Mouse (Mus musculus) embryonic facial prominence, embryonic 10.5 days (tissue): ENCODE measurements around the gene Cd3eap. TPM values are rescaled to one million over a fixed set of nuclear protein-coding genes. Genes with fewer than 3 reads are reported as not detected.
A peak's percentile ranks its signal among the peaks of the same experiment; 100 is the strongest.

Source experiments
- DNase-seq: peaks from one replicate; pipeline ENCODE4 v3.0.0-alpha.2; 2017; ENCODE audit warnings: low spot score
- H3K27ac ChIP-seq: fragments of 300-500 bp; sonication (generic); replicated peaks from 2 replicates; pipeline ENCODE4 v1.5.1; 2016; ENCODE audit warnings: mild to moderate bottlenecking
- H3K27me3 ChIP-seq: fragments of 300-500 bp; sonication (generic); replicated peaks from 2 replicates; pipeline ENCODE4 v1.6.1; 2016; ENCODE audit warnings: low read depth, mild to moderate bottlenecking; ENCODE audit not compliant: poor library complexity, severe bottlenecking
- H3K36me3 ChIP-seq: fragments of 300-500 bp; sonication (generic); replicated peaks from 2 replicates; pipeline ENCODE4 v1.6.1; 2016; ENCODE audit warnings: mild to moderate bottlenecking, moderate library complexity
- H3K4me1 ChIP-seq: fragments of 300-500 bp; sonication (generic); 2 replicates; pipeline ENCODE4 v1.6.1; 2016
- H3K4me3 ChIP-seq: fragments of 300-500 bp; sonication (generic); 2 replicates; pipeline ENCODE4 v1.5.1; 2016; ENCODE audit warnings: mild to moderate bottlenecking, moderate library complexity
- H3K9me3 ChIP-seq: fragments of 300-500 bp; sonication (generic); 2 replicates; pipeline ENCODE4 v1.6.1; 2016; ENCODE audit warnings: mild to moderate bottlenecking
- WGBS: fragments of 180-500 bp; shearing (Covaris S2); methylation state at CpG from one replicate; pipeline ENCODE4 v1.1.7; 2016; 5-methylcytosine and 5-hydroxymethylcytosine counted together
- polyA plus RNA-seq: library from polyadenylated mRNA; unstranded; fragments of >200 nt; fragmentation: Nextera tagmentation; extraction: Ambion mirVana; gene quantifications from 2 replicates; pipeline ENCODE4 v1.2.1, GENCODE M21; 2016

Cd3eap gene
- polyA plus RNA-seq, 1 experiment from 2014 or later, result 28.9 TPM

DNA sequence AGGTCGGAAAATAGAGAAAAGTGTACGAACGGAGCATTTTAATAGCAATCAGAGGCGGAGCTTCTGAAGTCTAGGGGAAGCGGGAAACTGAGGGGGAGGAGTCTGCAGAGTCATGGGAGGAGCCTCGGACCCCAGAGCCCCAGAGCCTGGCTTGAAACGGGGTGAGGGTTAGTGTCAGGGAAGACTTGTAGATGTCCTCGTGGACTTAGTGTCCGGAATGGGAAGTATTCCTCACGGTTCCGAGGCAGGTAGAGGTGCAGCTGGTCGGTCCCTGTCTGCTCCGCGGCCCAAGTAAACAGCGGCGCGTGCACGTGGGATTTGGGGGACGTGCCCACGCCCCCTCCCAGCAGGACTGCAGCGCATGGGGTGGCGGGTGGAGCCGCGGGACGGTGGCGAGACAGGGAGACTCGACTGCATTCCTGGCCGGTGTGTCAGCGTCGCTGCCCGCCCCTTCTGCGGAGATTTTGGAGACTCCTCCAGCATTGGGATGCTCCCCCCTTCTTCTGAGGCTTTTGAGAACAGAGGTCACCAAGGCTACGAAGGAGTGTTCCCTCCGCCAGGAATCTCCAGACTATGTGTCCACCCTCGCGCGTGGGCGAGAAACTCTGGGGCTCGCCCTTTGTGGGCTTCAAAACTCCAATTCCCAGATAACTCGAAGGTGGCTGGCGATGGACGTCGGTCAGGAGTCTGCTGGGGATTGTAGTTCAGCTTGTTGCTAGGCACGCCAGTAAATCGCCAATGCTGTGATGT lies 784 bp upstream of the Cd3eap start:
- WGBS, result under 1% methylated on average over 45 of the region's 45 CpGs
- Histone ChIP-seq H3K4me1 (peaks cover 65% of the 10 kb centered on the region), H3K27ac (peak overlapping the region; percentile 93)

DNA sequence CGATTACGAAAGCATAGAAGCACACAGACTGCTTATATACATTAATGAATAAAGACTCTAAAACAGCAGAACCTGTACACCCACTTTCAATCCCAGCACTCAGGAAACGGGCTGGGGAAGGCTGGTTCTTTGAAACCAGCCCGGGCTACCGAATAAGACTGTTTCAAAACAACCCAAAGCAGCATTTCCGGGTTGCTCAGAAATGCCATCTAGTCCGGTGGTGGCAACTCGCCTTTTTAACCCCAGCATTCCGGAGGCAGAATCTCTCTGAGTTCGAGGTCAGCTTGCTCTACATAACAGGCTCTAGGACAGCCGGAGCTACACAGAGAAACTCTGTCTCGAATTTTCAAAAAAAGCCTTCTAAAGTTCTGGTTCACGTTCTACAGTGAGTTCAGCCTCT lies 649 bp downstream of the Cd3eap start:
- no peak for DNase-seq
- Histone ChIP-seq H3K4me3 (peak overlapping the region; percentile 92), H3K36me3 (peaks cover 43% of the 10 kb centered on the region), H3K4me1 (peaks cover 58% of the 10 kb centered on the region), H3K27me3 (peaks cover 19% of the 10 kb centered on the region), H3K27ac (peak overlapping the region; percentile 93), H3K9me3 (no peaks in the 10 kb centered on the region)
- 23% methylated on average over 13 of the region's 13 CpGs for WGBS

More for the DNA sequence above, 784 bp upstream of the Cd3eap start:
- peaks cover 28% of the 10 kb centered on the region for H3K27me3 ChIP-seq
- peak overlapping the region; percentile 92 for H3K4me3 ChIP-seq
- H3K36me3 ChIP-seq, result peaks cover 29% of the 10 kb centered on the region
- H3K9me3 ChIP-seq, result no peaks in the 10 kb centered on the region
- DNase-seq, result peak; percentile 85

DNA sequence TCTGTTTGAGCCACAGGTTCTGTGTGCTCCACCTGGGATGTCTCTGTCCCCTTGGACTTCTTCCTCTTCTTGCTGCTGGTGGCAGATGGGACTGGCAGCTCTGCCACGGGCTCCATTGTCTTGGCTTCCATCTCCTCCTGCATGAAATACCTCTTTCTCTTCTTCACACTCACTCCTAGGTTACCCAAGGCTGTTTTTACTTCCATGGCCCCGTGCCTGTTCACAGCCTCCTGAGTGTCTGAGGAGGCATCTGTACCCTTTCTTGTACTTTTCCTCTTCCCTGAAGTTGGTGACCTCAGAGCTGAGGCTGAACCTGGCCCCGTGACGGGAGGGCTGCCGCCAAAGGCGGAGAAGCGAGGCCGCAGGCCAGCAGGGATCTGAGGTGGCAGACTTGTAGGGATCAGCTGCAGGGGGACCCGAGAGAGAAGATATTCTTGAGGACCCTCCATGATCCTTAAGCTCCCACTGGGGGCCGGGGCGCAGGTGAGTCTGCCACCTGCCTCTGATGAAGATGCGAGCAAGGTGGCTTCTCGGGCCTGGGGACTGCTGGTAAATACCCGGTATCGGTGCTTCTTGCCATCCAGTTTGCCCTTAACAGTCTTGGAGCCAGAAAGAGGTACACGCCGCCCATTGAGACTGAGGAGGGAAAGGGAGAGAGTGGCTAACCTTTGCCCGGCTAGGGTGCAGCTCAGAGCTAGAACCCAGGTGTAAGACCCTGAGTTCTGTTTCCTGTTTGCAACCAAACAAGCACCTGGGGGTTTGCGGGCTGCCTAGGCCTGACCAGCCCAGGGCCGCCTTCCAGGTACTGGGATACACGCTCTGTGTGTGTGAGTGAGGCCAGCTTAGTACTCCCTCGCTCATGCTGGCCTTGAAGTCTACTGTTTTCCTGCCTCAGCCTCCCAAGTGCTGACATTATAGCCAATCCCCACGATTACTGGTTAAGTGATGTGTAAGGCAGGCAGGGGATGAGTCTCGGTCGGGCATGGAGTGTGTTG lies 1.6 kb downstream of the Cd3eap start:
- Histone ChIP-seq H3K27ac (no peak overlapping the region), H3K27me3 (peaks cover 9% of the 10 kb centered on the region), H3K4me1 (peaks cover 56% of the 10 kb centered on the region), H3K4me3 (peak overlapping the region; percentile 92), H3K9me3 (no peaks in the 10 kb centered on the region), H3K36me3 (peaks cover 53% of the 10 kb centered on the region)
- 93% methylated on average over 25 of the region's 25 CpGs for WGBS
- DNase-seq, result no peak

DNA sequence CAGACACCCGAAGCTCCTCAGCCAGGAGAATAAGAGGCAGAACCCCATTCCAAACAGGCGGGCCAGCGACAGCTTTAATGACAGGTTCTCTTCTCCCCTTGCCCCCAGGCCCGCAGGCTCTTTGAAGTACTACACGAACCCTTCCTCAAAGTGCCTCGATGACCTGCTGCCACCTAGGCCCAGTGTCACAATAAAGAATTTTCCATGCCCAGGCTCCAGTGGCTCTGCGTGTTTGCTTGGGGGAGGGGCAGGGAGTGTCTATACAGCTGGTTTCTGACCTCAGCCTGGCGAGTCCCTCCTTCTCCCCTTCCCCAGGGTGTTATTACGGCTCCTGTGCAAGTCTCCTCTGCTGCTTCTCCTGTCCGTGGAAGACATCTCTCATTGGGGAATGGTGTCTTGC lies 3.0 kb downstream of the Cd3eap start:
- Histone ChIP-seq H3K4me1 (peaks cover 42% of the 10 kb centered on the region), H3K27me3 (no peaks in the 10 kb centered on the region), H3K4me3 (no peak overlapping the region), H3K36me3 (peaks cover 67% of the 10 kb centered on the region), H3K9me3 (no peaks in the 10 kb centered on the region), H3K27ac (no peak overlapping the region)
- no peak for DNase-seq
- WGBS, result 75% methylated on average over 10 of the region's 10 CpGs

DNA sequence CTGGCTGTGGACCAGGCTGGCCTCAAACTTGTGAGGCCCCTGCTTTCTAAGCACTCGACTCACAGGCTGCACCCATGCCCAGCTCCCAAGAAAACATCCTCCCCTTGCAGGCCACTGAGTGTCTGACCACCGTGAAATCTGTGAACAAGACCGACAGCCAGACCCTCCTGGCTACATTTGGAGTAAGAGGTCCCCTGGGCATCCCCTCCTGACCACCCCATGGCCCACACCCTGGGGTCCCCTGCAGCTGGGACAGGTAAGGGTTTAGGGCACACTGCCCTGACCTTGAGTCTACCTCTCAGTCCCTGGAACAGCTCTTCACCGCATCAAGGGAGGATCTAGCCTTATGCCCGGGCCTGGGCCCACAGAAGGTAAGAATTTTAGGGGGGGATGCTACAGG lies 4.3 kb downstream of the Cd3eap start:
- DNase-seq, result no peak
- H3K36me3 ChIP-seq, result peaks cover 78% of the 10 kb centered on the region
- no peaks in the 10 kb centered on the region for H3K27me3 ChIP-seq
- 90% methylated on average over 5 of the region's 5 CpGs for WGBS
- no peak overlapping the region for H3K27ac ChIP-seq
- H3K9me3 ChIP-seq, result no peaks in the 10 kb centered on the region
- H3K4me1 ChIP-seq, result peaks cover 29% of the 10 kb centered on the region
- no peak overlapping the region for H3K4me3 ChIP-seq

DNA sequence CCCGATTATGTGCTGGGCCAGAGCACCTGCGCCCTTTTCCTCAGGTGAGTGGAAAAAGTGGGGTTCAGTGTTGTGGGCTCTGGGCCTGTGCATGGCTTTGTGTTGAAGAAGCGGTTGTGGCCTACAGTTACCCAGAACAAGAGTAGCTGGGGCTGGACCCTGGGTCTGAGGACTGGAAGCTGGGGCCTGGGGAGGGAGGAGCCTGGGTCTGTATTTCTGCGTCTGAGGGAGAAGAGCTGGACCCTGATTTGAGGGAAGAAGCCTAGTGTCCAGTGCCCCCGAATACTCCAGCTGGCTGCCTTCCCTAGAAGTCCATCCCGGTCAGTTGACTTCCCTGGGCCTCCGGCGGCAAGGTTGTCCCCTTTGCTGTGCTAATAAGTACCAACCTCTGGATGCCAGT lies 9.1 kb downstream of the Cd3eap start:
- no peaks in the 10 kb centered on the region for H3K27me3 ChIP-seq
- H3K4me1 ChIP-seq, result peaks cover 13% of the 10 kb centered on the region
- no peak overlapping the region for H3K27ac ChIP-seq
- no peak overlapping the region for H3K4me3 ChIP-seq
- no peaks in the 10 kb centered on the region for H3K9me3 ChIP-seq
- peaks cover 80% of the 10 kb centered on the region for H3K36me3 ChIP-seq
- no peak for DNase-seq
- 95% methylated on average over 8 of the region's 8 CpGs for WGBS

DNA sequence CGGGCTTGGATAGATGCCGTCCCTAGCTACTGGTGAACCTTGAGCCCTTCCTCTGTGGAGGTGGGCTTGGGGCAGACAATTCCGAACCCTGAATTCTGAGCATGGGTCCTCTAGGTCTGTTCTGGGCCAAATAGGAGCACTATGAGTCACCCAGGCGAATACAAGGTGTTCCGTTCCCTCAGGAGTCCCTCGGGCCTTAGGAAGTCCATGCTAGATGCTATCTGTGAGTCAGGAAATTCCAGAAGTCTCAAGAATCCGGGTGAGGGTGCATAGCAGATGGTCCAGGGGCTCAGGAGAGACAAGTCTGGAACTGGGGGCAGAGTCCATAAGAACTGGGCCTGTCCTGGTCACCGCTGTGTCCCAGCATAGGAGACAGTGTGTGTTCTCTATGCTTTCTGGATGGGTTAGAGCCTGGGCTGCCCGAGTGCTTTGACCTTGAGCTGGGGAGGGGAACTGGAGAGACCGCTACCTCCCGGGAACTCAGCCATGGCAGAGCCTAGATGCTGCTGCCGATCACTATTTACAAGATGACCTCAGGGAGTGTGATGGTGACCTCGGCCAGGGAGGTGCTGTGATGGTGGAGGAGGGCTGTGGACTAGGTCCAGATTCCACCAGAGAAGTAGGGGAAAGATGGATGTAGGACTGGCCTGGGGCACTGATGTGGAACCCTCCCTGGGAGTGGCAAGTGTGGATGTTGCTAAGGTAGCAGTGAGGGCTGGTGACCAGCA lies 9.9 kb downstream of the Cd3eap start:
- H3K9me3 ChIP-seq, result no peaks in the 10 kb centered on the region
- H3K27ac ChIP-seq, result no peak overlapping the region
- H3K36me3 ChIP-seq, result peaks cover 71% of the 10 kb centered on the region
- 86% methylated on average over 13 of the region's 13 CpGs for WGBS
- H3K27me3 ChIP-seq, result no peaks in the 10 kb centered on the region
- peaks cover 18% of the 10 kb centered on the region for H3K4me1 ChIP-seq
- H3K4me3 ChIP-seq, result no peak overlapping the region
- DNase-seq, result no peak

DNA sequence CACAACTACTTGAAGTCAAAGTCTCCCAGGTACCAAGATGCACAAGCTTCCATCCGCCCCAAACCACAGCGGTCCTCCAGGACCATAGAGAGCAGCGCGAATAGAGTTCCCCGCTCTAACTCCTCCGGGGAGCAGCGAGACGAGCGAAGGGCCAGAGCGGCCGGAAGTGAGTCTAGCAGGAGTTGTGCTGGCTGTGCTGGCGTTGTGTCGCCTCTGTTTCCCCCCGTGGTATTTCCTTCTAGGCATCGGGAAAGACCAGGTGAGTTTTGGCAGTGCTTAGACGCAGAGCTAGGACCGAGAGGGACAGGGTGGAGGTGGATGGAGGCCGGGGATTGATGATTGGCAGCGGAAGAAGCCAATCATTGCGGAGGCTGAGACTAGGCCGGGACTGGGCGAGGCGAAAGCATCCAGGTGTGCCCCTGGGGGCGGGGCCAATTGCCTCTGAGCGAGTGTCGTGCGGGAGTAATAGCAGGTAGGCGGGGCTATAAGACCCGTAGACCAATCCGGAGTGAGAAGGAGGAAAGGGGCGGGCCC lies 14.3 kb downstream of the Cd3eap start:
- Histone ChIP-seq H3K4me1 (peaks cover 43% of the 10 kb centered on the region), H3K9me3 (no peaks in the 10 kb centered on the region), H3K36me3 (peaks cover 29% of the 10 kb centered on the region), H3K27ac (peak overlapping the region; percentile 95), H3K4me3 (peak overlapping the region; percentile 80), H3K27me3 (peaks cover 19% of the 10 kb centered on the region)
- peak; percentile 98 for DNase-seq
- under 1% methylated on average over 31 of the region's 31 CpGs for WGBS

DNA sequence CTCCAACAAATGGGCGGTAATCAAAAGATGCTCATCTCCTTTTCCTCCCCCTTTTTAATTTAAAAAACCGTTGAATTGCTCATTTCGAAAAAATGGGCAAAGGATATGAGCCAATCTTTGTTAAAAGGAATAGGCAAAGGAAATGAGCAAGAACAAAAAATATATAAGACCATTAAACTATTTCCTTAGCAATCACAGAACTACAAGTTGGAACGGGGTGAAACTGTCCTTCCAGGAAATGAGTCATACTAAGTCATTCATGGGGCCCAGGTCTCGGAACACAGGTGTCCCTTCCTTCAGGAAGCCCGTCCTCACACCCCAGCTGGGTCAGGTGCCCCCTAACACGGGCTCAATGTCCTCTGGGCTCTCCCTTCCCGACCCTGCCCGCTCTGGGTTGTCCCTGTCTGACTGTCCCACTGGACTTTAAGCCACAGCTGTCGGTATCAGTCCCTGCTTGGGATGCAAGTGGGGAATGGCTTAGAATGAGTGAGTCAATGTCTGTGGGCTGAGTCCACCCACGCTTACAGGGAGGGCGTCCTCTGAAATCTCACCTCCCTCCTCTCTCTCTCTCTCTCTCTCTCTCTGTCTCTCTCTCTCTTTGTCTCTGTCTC lies 14.9 kb downstream of the Cd3eap start, which contains the start of gene Ercc1:
Ercc1 (plus strand) TSS at position 542 of the 611 bp plus-strand sequence.
- Histone ChIP-seq H3K36me3 (peaks cover 23% of the 10 kb centered on the region), H3K4me3 (peak within 1 kb of the TSS; percentile 80), H3K27me3 (peaks cover 19% of the 10 kb centered on the region), H3K9me3 (no peaks in the 10 kb centered on the region), H3K27ac (peak within 1 kb of the TSS; percentile 95), H3K4me1 (peaks cover 43% of the 10 kb centered on the region)
- DNase-seq, result no peak
- 23% methylated on average over 12 of the region's 12 CpGs for WGBS

DNA sequence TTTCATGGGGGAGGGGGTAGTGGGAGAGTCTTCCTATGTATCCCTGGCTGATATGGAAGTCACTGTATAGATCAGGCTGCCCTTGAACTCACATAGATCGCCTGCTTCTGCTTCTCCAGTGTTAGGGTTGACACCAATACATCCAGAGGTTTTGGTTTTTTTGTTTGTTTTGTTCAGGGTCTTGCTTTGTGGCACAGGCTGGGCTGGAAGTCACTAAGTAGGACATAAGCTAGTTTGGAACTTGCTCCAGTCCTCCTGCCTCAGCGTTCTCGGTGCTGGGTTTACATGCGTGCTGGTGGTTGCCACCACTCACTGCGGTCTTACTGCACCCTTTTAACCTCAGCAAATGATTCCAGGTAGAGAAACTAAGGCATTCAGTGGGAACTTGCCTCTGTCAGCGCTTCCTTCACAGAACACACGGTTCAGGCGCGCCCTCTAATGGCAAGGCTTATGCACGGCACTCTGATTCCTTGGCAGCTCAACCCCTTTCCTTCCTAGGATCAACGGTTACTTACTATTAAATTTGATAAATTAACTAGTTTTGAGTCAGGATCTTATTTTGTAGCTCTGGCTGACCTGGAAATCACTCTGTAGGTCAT lies 16.0 kb downstream of the Cd3eap start:
- H3K4me3 ChIP-seq, result peak overlapping the region; percentile 68
- peaks cover 46% of the 10 kb centered on the region for H3K4me1 ChIP-seq
- H3K9me3 ChIP-seq, result no peaks in the 10 kb centered on the region
- peak; percentile 80 for DNase-seq
- 2% methylated on average over 11 of the region's 11 CpGs for WGBS
- peaks cover 12% of the 10 kb centered on the region for H3K36me3 ChIP-seq
- H3K27me3 ChIP-seq, result peaks cover 19% of the 10 kb centered on the region
- no peak overlapping the region for H3K27ac ChIP-seq

DNA sequence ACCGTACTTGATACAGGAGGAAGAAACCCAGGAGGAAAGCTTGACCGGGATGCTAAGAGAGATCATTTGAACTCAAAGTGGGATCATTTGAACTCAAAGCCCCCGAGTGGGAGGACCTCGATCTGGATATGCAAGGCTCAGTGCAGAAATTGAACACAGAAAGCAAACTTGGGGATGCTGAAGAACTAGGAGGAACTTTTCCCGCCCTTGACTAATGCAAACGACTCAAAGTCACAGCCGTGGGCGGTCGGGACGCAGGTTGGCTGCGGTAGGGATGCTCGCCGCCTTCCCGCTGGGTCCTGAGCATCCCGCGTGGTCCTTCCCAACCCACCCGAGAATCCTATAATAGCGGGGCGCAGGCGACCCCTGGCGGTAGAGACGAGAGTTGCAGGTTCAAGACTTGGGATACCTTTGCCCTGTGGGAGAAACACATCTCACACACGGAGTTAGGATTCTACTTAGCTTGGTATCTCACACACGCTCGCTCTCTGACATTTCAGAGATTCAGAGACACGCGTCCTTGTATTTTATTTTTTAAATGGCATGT lies 16.7 kb downstream of the Cd3eap start:
- WGBS, result under 1% methylated on average over 27 of the region's 27 CpGs
- H3K9me3 ChIP-seq, result no peaks in the 10 kb centered on the region
- DNase-seq, result peak; percentile 89
- peaks cover 46% of the 10 kb centered on the region for H3K4me1 ChIP-seq
- H3K4me3 ChIP-seq, result peak overlapping the region; percentile 68
- H3K27ac ChIP-seq, result 0 out of 2 replicates have a peak overlapping the region, but pooled peaks have one; percentile 57
- peaks cover 19% of the 10 kb centered on the region for H3K27me3 ChIP-seq
- H3K36me3 ChIP-seq, result peaks cover 5% of the 10 kb centered on the region
